Mouse (Mus musculus): ENCODE measurements around the gene Grik5. TPM values are rescaled to one million over a fixed set of nuclear protein-coding genes. Genes with fewer than 3 reads are reported as not detected.

The Grik5 gene
- polyA plus RNA-seq (2015; fragmentation: Nextera tagmentation; extraction: Ambion mirVana) = 3.4 and 3.5 TPM in 2 replicates

- H3K27me3 ChIP-seq (ENCODE audit: insufficient read depth, low read length) = no peaks in the 10 kb centered on the region
- no peak for DNase-seq (ENCODE audit: low spot score)
- H3K4me2 ChIP-seq (ENCODE audit: low read length) = peak within 1 kb of the TSS; percentile 91
- H3K27ac ChIP-seq = peak within 1 kb of the TSS; percentile 82
- peak within 1 kb of the TSS; percentile 82 for H3K9ac ChIP-seq (ENCODE audit: low read depth, low read length)
- ATAC-seq (replicated peaks; ENCODE audit: low FRiP score, low read depth) = no peak
- 3% methylated on average over 20 of the region's 28 CpGs for WGBS
- no peak for TF ChIP-seq CTCF (IDR thresholded peaks at IDR 0.05; ENCODE audit: low read depth)
- peaks cover 16% of the 10 kb centered on the region; the same call in 1 of the 2 replicates for H3K4me1 ChIP-seq (replicated peaks; ENCODE audit: insufficient read depth, low read length)
- H3K4me3 ChIP-seq (replicated peaks; ENCODE audit: low read depth, low read length) = peak within 1 kb of the TSS; percentile 62
- H3K36me3 ChIP-seq (ENCODE audit: insufficient read depth, low read length) = 0 out of 2 replicates have a peak, but pooled peaks cover 5% of the 10 kb centered on the region
- H3K9me3 ChIP-seq (replicated peaks; ENCODE audit: low read length) = no peaks in the 10 kb centered on the region
Measured at GRCm38 (mm10) chr7:25071979-25072715, at the start of gene Grik5, which contains the start of gene Zfp574. Grik5 (minus strand) TSS chr7:25072346. Zfp574 (plus strand) TSS chr7:25072567.

- 72% methylated on average over 13 of the region's 13 CpGs for WGBS
- H3K9me3 ChIP-seq (replicated peaks; ENCODE audit: low read length) = no peaks in the 10 kb centered on the region
- H3K4me1 ChIP-seq (replicated peaks; ENCODE audit: insufficient read depth, low read length) = no peaks in the 10 kb centered on the region
- no peak overlapping the region for H3K4me2 ChIP-seq (ENCODE audit: low read length)
- H3K27me3 ChIP-seq (ENCODE audit: insufficient read depth, low read length) = no peaks in the 10 kb centered on the region
- DNase-seq (ENCODE audit: low spot score) (no peak), ATAC-seq (replicated peaks; ENCODE audit: low FRiP score, low read depth) (no peak)
- no peaks in the 10 kb centered on the region for H3K36me3 ChIP-seq (ENCODE audit: insufficient read depth, low read length)
- H3K4me3 ChIP-seq (replicated peaks; ENCODE audit: low read depth, low read length) = no peak overlapping the region
- H3K27ac ChIP-seq = no peak overlapping the region
- H3K9ac ChIP-seq (ENCODE audit: low read depth, low read length) = no peak overlapping the region
- TF ChIP-seq CTCF (IDR thresholded peaks at IDR 0.05; ENCODE audit: low read depth) = no peak
Measured at GRCm38 (mm10) chr7:25121240-25121786, 49.2 kb upstream of the Grik5 start.

GRCm38 (mm10) chr7:25120061-25120834, 48.1 kb upstream of the Grik5 start:
- no peaks in the 10 kb centered on the region for H3K4me1 ChIP-seq (replicated peaks; ENCODE audit: insufficient read depth, low read length)
- no peak overlapping the region for H3K27ac ChIP-seq
- 66% methylated on average over 25 of the region's 25 CpGs for WGBS
- no peak for DNase-seq (ENCODE audit: low spot score)
- H3K36me3 ChIP-seq (ENCODE audit: insufficient read depth, low read length) = no peaks in the 10 kb centered on the region
- H3K4me2 ChIP-seq (ENCODE audit: low read length) = no peak overlapping the region
- H3K9me3 ChIP-seq (replicated peaks; ENCODE audit: low read length) = no peaks in the 10 kb centered on the region
- no peak overlapping the region for H3K4me3 ChIP-seq (replicated peaks; ENCODE audit: low read depth, low read length)
- no peak for TF ChIP-seq CTCF (IDR thresholded peaks at IDR 0.05; ENCODE audit: low read depth)
- H3K27me3 ChIP-seq (ENCODE audit: insufficient read depth, low read length) = no peaks in the 10 kb centered on the region
- H3K9ac ChIP-seq (ENCODE audit: low read depth, low read length) = no peak overlapping the region
- no peak for ATAC-seq (replicated peaks; ENCODE audit: low FRiP score, low read depth)

GRCm38 (mm10) chr7:25112956-25113603, 40.9 kb upstream of the Grik5 start:
- DNase-seq (ENCODE audit: low spot score) (no peak), ATAC-seq (replicated peaks; ENCODE audit: low FRiP score, low read depth) (no peak)
- H3K27me3 ChIP-seq (ENCODE audit: insufficient read depth, low read length) = no peaks in the 10 kb centered on the region
- no peak overlapping the region for H3K27ac ChIP-seq
- no peak overlapping the region for H3K4me2 ChIP-seq (ENCODE audit: low read length)
- 77% methylated on average over 16 of the region's 16 CpGs for WGBS
- H3K4me1 ChIP-seq (replicated peaks; ENCODE audit: insufficient read depth, low read length) = no peaks in the 10 kb centered on the region
- TF ChIP-seq CTCF (IDR thresholded peaks at IDR 0.05; ENCODE audit: low read depth) = no peak
- H3K4me3 ChIP-seq (replicated peaks; ENCODE audit: low read depth, low read length) = no peak overlapping the region
- no peak overlapping the region for H3K9ac ChIP-seq (ENCODE audit: low read depth, low read length)
- H3K36me3 ChIP-seq (ENCODE audit: insufficient read depth, low read length) = no peaks in the 10 kb centered on the region
- H3K9me3 ChIP-seq (replicated peaks; ENCODE audit: low read length) = no peaks in the 10 kb centered on the region

GRCm38 (mm10) chr7:25112178-25112955, 40.2 kb upstream of the Grik5 start:
- Histone ChIP-seq H3K4me3 (replicated peaks; ENCODE audit: low read depth, low read length) (no peak overlapping the region), H3K27me3 (ENCODE audit: insufficient read depth, low read length) (no peaks in the 10 kb centered on the region), H3K36me3 (ENCODE audit: insufficient read depth, low read length) (no peaks in the 10 kb centered on the region), H3K4me1 (replicated peaks; ENCODE audit: insufficient read depth, low read length) (no peaks in the 10 kb centered on the region), H3K9ac (ENCODE audit: low read depth, low read length) (no peak overlapping the region), H3K27ac (no peak overlapping the region), H3K4me2 (ENCODE audit: low read length) (no peak overlapping the region), H3K9me3 (replicated peaks; ENCODE audit: low read length) (no peaks in the 10 kb centered on the region)
- WGBS = 81% methylated on average over 17 of the region's 17 CpGs
- ATAC-seq (replicated peaks; ENCODE audit: low FRiP score, low read depth) (no peak), DNase-seq (ENCODE audit: low spot score) (no peak)
- no peak for TF ChIP-seq CTCF (IDR thresholded peaks at IDR 0.05; ENCODE audit: low read depth)
